Mouse (Mus musculus) kidney, postnatal 10 days (tissue): ENCODE data around the gene Med21.

Source experiments
- DNase-seq: peaks from one replicate; pipeline ENCODE4 v3.0.0; 2021; ENCODE audit warnings: mixed read lengths

Gene Med21

GRCm38 (mm10) chr6:146640068-146640965 lies 2.0 kb upstream of the Med21 start:
- DNase-seq, result no peak

- DNase-seq, result no peak
These were observed 1.4 kb upstream of the Med21 start for GRCm38 (mm10) chr6:146640991-146641390.

GRCm38 (mm10) chr6:146641621-146642210 lies 631 bp upstream of the Med21 start:
- DNase-seq, result no peak

- peak; percentile 29 for DNase-seq
These were observed 830 bp downstream of the Med21 start for GRCm38 (mm10) chr6:146643184-146643570.

- no peak for DNase-seq
These were observed 7.7 kb downstream of the Med21 start for GRCm38 (mm10) chr6:146650013-146650412.

- DNase-seq, result no peak
These were observed 9.1 kb downstream of the Med21 start for GRCm38 (mm10) chr6:146651431-146651830.

- no peak for DNase-seq
These were observed 10.8 kb downstream of the Med21 start for GRCm38 (mm10) chr6:146653197-146653596.

- DNase-seq, result peak; percentile 29
These were observed 18.2 kb downstream of the Med21 start for GRCm38 (mm10) chr6:146660591-146660990.

GRCm38 (mm10) chr6:146661655-146662054 lies 19.3 kb downstream of the Med21 start:
- no peak for DNase-seq

- DNase-seq, result peak; percentile 60
These were observed 20.3 kb downstream of the Med21 start for GRCm38 (mm10) chr6:146662679-146663078.

- DNase-seq, result peak; percentile 54
These were observed 21.8 kb downstream of the Med21 start for GRCm38 (mm10) chr6:146664116-146664515.

GRCm38 (mm10) chr6:146664917-146665316 lies 22.6 kb downstream of the Med21 start:
- no peak for DNase-seq

GRCm38 (mm10) chr6:146665408-146665807 lies 23.1 kb downstream of the Med21 start:
- no peak for DNase-seq

GRCm38 (mm10) chr6:146666811-146667210 lies 24.5 kb downstream of the Med21 start:
- DNase-seq, result no peak

GRCm38 (mm10) chr6:146668606-146669005 lies 26.3 kb downstream of the Med21 start:
- DNase-seq, result no peak

GRCm38 (mm10) chr6:146670956-146671855 lies 28.9 kb downstream of the Med21 start:
- no peak for DNase-seq

- no peak for DNase-seq
These were observed 29.8 kb downstream of the Med21 start for GRCm38 (mm10) chr6:146672106-146672505.

GRCm38 (mm10) chr6:146673696-146674095 lies 31.3 kb downstream of the Med21 start:
- DNase-seq, result no peak

GRCm38 (mm10) chr6:146674420-146674819 lies 32.1 kb downstream of the Med21 start:
- no peak for DNase-seq

GRCm38 (mm10) chr6:146674881-146675536 lies 32.7 kb downstream of the Med21 start:
- no peak for DNase-seq

- DNase-seq, result no peak
These were observed 34.6 kb downstream of the Med21 start for GRCm38 (mm10) chr6:146676904-146677303.
